Mouse (Mus musculus) erythroblast, embryonic 14.5 days (primary cell): ENCODE measurements around the gene Fhad1. TPM values are rescaled to one million over a fixed set of nuclear protein-coding genes. Genes with fewer than 3 reads are reported as not detected.

Source experiments
- H3K27me3 ChIP-seq: 2 replicates; pipeline ENCODE4 v1.6.1; 2012; ENCODE audit warnings: inconsistent platforms; ENCODE audit not compliant: control insufficient read depth
- H3K36me3 ChIP-seq: 2 replicates; pipeline ENCODE4 v1.6.1; 2012; ENCODE audit warnings: mild to moderate bottlenecking, inconsistent platforms; ENCODE audit not compliant: control insufficient read depth
- H3K4me1 ChIP-seq: 2 replicates; pipeline ENCODE4 v1.6.1; 2012; ENCODE audit warnings: inconsistent platforms; ENCODE audit not compliant: control insufficient read depth
- H3K4me3 ChIP-seq: replicated peaks from 2 replicates; pipeline ENCODE3; 2012; ENCODE audit warnings: moderate library complexity, mild to moderate bottlenecking, inconsistent platforms
- H3K9me3 ChIP-seq: 2 replicates; pipeline ENCODE4 v1.6.1; 2012; ENCODE audit warnings: low read length, inconsistent platforms, mixed read lengths; ENCODE audit not compliant: control insufficient read depth
- GATA1 ChIP-seq: IDR thresholded peaks from 2 replicates; pipeline ENCODE4 v1.6.1; 2012; ENCODE audit warnings: low read length, inconsistent platforms, mixed read lengths
- TAL1 ChIP-seq: IDR thresholded peaks from 3 replicates; pipeline ENCODE4 v1.6.1; 2012; ENCODE audit warnings: low read length, inconsistent platforms, mixed read lengths
- polyA plus RNA-seq: library from polyadenylated mRNA; stranded (reverse); fragments of >175 nt; gene quantifications from 2 replicates; pipeline ENCODE4 v1.2.3, GENCODE M21; 2012

Fhad1 gene
- polyA plus RNA-seq, 1 experiment, result not detected

DNA sequence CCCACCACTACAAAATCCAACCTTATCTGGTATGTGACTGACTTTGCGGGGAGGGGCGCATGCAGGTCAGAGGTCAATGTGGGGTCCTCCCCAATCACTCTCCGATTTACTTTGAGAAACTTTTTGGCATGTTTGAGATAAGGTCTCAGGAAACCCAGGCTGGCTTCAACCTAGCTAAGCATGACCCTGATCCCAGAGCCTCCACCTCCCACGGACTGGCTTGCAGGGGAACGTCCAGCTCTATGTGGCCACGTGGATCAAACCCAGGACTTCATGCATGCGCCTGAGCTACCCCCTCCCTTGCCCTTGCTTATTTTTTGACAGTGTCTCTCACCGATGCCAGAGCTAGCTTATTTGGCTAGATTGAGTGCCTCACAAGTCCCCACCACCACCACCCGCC lies 61.6 kb downstream of the Fhad1 start:
- peaks cover 2% of the 10 kb centered on the region; the same call in 1 of the 2 replicates for H3K27me3 ChIP-seq
- H3K9me3 ChIP-seq, result no peaks in the 10 kb centered on the region
- no peaks in the 10 kb centered on the region for H3K36me3 ChIP-seq
- no peaks in the 10 kb centered on the region; the same call in 1 of the 2 replicates for H3K4me1 ChIP-seq
- H3K4me3 ChIP-seq, result no peak overlapping the region
- TF ChIP-seq GATA1, result no peak
- no peak for TF ChIP-seq TAL1

GRCm38 (mm10) chr4:141952824-141953223 lies 62.1 kb downstream of the Fhad1 start:
- Histone ChIP-seq H3K4me3 (no peak overlapping the region), H3K27me3 (peaks cover 2% of the 10 kb centered on the region; the same call in 1 of the 2 replicates), H3K4me1 (no peaks in the 10 kb centered on the region; the same call in 1 of the 2 replicates), H3K36me3 (no peaks in the 10 kb centered on the region), H3K9me3 (no peaks in the 10 kb centered on the region)
- no peak for TF ChIP-seq TAL1
- no peak for TF ChIP-seq GATA1

DNA sequence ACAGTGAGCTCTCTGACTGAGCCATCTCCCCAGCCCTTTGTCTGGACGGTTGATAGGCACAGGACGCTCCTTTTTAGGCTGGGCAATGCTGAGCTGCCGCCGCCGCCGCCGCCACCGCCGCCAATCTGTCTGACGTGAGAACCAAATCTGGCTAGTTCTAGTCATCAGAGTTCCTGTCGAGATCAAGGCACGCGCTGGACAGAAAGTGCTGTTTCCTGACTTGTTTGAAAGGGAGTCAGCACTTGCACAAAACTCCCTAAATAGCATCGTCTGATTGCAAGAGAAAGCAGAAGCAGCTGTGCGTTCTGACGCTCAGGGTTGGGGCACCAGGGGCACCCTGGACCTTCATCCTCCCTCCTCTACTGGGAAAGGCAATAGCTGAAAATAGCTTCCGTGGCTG lies 62.8 kb downstream of the Fhad1 start:
- TF ChIP-seq GATA1, result no peak
- Histone ChIP-seq H3K27me3 (peaks cover 2% of the 10 kb centered on the region; the same call in 1 of the 2 replicates), H3K4me1 (no peaks in the 10 kb centered on the region; the same call in 1 of the 2 replicates), H3K4me3 (no peak overlapping the region), H3K36me3 (no peaks in the 10 kb centered on the region), H3K9me3 (no peaks in the 10 kb centered on the region)

DNA sequence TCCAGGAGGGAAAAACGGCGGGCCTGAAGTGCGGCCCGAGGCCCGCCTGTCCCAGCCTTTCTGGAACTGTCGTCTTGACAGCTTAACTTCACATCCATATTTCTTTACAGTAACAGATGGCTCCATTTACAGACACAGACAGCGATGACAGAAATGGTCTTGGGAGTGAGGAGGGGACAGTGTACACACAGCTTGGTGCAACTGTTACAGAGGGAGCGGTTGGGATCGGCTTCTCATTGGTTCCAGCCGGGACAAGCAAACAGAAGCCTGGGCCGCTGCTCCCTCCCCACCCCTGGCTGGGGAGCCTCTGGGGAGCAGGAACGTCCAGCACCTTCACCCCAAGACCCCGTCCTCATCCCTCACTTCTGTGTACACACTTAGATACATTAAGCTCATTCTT lies 65.4 kb downstream of the Fhad1 start:
- no peak overlapping the region for H3K4me3 ChIP-seq
- no peaks in the 10 kb centered on the region; the same call in 1 of the 2 replicates for H3K9me3 ChIP-seq
- H3K4me1 ChIP-seq, result no peaks in the 10 kb centered on the region; the same call in 1 of the 2 replicates
- peaks cover 2% of the 10 kb centered on the region; the same call in 1 of the 2 replicates for H3K27me3 ChIP-seq
- no peak for TF ChIP-seq GATA1
- TF ChIP-seq TAL1, result no peak
- no peaks in the 10 kb centered on the region for H3K36me3 ChIP-seq

DNA sequence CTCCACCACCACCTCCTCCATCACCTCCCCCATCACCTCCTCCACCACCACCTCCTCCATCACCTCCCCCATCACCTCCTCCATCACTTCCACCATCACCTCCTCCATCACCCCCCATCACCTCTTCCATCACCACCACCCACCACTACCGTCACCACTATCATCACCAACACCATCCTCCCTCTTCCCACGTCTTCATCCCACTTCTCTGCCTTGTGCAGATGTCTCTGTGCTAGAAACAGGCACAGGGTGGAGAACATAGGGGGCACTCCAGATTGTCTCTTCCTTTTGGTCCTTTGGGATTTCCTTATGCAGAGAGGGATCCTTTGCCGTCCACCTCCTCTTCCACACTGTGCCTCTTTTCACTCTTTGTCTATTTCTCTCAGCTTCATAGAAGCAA lies 66.1 kb downstream of the Fhad1 start:
- H3K36me3 ChIP-seq, result no peaks in the 10 kb centered on the region
- TF ChIP-seq GATA1, result no peak
- TF ChIP-seq TAL1, result no peak
- H3K4me1 ChIP-seq, result no peaks in the 10 kb centered on the region
- H3K9me3 ChIP-seq, result peaks cover 5% of the 10 kb centered on the region
- no peak overlapping the region for H3K4me3 ChIP-seq
- H3K27me3 ChIP-seq, result peaks cover 2% of the 10 kb centered on the region; the same call in 1 of the 2 replicates

DNA sequence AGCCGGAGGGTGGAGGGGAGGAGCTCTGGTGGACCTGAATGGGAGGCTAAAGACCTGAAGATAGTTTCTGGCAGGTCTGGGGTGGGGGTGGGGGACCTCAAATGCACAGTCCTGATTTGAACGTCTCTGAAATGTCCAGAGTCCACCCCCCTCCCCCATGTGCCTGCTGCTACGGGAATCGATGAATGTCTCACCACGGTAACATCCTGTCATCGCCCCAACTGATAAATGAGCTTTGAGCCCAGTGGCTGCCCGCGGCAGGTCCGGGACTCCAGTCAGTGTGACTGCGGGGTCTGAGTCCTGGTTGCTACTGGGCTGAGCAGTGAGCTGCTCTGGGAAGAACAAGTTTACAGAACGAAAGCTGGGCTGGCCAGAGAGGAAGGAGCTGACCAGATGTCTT lies 72.5 kb downstream of the Fhad1 start:
- Histone ChIP-seq H3K4me3 (no peak overlapping the region), H3K4me1 (no peaks in the 10 kb centered on the region), H3K9me3 (peaks cover 5% of the 10 kb centered on the region), H3K36me3 (no peaks in the 10 kb centered on the region), H3K27me3 (no peaks in the 10 kb centered on the region)
- TF ChIP-seq GATA1 (no peak), TAL1 (no peak)

DNA sequence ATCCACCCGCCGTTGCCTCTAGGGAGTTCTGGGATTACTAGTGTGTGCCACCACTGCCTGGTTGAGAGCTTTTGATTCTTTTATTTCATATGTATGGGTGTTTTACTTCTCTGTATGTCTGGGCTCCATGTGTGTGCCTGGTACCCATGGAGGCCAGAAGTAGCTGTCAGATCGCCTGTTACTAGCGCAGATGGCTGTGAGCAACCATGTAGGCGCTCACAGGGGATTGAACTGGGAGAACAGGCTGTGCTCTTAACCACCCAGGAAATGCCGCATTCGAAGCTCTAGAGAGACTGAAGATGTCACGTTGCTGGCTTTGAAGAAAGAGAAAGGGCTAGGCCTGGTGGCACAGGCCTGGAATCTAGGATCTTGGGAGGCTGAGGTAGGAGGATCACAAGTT lies 73.6 kb downstream of the Fhad1 start:
- Histone ChIP-seq H3K9me3 (peaks cover 5% of the 10 kb centered on the region), H3K27me3 (no peaks in the 10 kb centered on the region)
- TF ChIP-seq GATA1, result no peak
- TF ChIP-seq TAL1, result no peak

DNA sequence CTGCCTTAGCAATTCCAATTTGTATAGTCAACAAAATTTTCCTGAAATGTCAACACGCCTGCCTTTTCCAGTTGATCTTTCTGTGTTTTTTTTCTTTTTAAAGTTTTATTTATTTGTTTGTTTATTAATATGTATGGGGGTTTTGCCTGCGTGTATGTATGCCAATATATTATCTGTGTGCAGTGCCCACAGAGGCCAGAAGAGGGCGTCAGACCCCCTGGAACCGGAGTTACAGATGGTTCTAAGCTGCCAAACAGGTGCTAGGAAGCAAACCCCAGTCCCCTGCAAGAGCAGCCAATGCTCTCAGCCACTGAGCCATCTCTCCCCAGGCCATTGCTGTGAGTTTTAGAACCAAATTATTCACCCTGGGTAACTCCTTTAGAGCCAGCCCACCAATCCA lies 76.3 kb downstream of the Fhad1 start:
- H3K27me3 ChIP-seq, result no peaks in the 10 kb centered on the region
- no peak for TF ChIP-seq TAL1
- TF ChIP-seq GATA1, result no peak
- H3K36me3 ChIP-seq, result no peaks in the 10 kb centered on the region
- no peaks in the 10 kb centered on the region for H3K9me3 ChIP-seq
- no peaks in the 10 kb centered on the region for H3K4me1 ChIP-seq
- no peak overlapping the region for H3K4me3 ChIP-seq

More for the DNA sequence above, 73.6 kb downstream of the Fhad1 start:
- Histone ChIP-seq H3K36me3 (no peaks in the 10 kb centered on the region), H3K4me1 (no peaks in the 10 kb centered on the region), H3K4me3 (no peak overlapping the region)

DNA sequence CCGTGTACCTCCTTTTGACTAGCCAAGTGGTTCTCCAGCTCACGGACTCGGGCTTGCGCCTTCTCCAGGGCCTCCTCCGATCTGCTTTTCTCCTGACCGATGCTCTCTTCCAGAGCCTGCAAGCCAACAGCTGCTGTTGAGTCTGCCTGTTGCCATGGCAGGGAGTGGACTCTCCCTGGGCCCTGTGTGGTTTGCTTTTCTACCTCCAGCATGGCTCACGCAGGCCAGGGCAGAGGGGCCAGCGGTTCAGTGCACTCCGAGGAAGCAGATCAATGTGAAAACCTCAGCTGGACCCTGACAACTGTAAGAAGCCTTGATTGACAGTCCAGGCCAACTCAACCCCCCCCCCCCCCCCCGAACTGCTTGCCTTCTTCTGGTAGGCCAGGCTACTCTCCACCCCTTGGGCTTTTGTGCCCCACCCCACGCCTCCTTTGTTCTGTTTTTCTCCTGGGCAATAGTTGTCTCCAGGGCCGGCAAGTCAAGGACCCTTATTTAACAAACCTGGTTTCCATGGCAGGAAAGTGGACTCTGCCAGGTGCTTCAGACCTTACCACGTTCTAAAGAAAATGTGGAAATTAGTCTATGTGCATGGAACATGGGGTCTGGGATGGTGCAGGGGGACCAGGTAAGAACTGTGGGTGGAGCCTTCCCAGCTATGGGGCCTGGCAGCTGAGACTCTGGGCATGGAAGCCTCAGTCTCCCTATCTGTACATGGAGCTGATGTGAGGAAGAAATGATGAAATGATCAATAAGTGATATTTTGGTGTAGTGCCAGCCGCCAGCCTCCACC lies 81.9 kb downstream of the Fhad1 start:
- Histone ChIP-seq H3K4me3 (no peak overlapping the region), H3K4me1 (no peaks in the 10 kb centered on the region), H3K27me3 (no peaks in the 10 kb centered on the region), H3K36me3 (no peaks in the 10 kb centered on the region), H3K9me3 (no peaks in the 10 kb centered on the region)
- TF ChIP-seq TAL1 (no peak), GATA1 (no peak)
